Mouse (Mus musculus): ENCODE measurements around the gene Gm44511. TPM values are rescaled to one million over a fixed set of nuclear protein-coding genes. Genes with fewer than 3 reads are reported as not detected.

Gene Gm44511
- total and polyA plus RNA-seq, 2 experiments: 0.37 TPM; not detected in 1

GRCm38 (mm10) chr6:128839921-128840320 is 13.8 kb upstream of the Gm44511 start:
- Histone ChIP-seq H3K9ac (ENCODE audit: low read depth, low read length) (no peak overlapping the region), H3K27ac (replicated peaks; ENCODE audit: insufficient read depth, low read depth, low read length) (peak overlapping the region; percentile 69), H3K4me1 (ENCODE audit: control insufficient read depth, insufficient read depth, low read length) (peaks cover 6% of the 10 kb centered on the region; the same call in 1 of the 2 replicates), H3K79me2 (ENCODE audit: control insufficient read depth, insufficient read depth, low read length) (no peaks in the 10 kb centered on the region), H3K36me3 (ENCODE audit: control insufficient read depth, insufficient read depth, low read length) (no peaks in the 10 kb centered on the region), H3K27me3 (ENCODE audit: control insufficient read depth, insufficient read depth, low read length) (no peaks in the 10 kb centered on the region), H3K4me3 (ENCODE audit: insufficient read depth, low read depth, low read length) (no peak overlapping the region)
- 22% methylated on average over 7 of the region's 7 CpGs for WGBS
- TF ChIP-seq POLR2A (IDR thresholded peaks at IDR 0.05; ENCODE audit: extremely low read depth, insufficient read depth, low read length) (no peak), CTCF (IDR thresholded peaks at IDR 0.05; ENCODE audit: low read depth, low read length) (no peak)
- peak; percentile 91 for DNase-seq (ENCODE audit: extremely low read depth, low read depth, low spot score)

GRCm38 (mm10) chr6:128839266-128839771 is 13.2 kb upstream of the Gm44511 start:
- peak; percentile 70 for DNase-seq (ENCODE audit: extremely low read depth, low read depth, low spot score)
- TF ChIP-seq CTCF (IDR thresholded peaks at IDR 0.05; ENCODE audit: low read depth, low read length): peak; percentile 85
- TF ChIP-seq POLR2A (IDR thresholded peaks at IDR 0.05; ENCODE audit: extremely low read depth, insufficient read depth, low read length): no peak
- Histone ChIP-seq H3K36me3 (ENCODE audit: control insufficient read depth, insufficient read depth, low read length) (no peaks in the 10 kb centered on the region), H3K27ac (replicated peaks; ENCODE audit: insufficient read depth, low read depth, low read length) (peak overlapping the region; percentile 69), H3K27me3 (ENCODE audit: control insufficient read depth, insufficient read depth, low read length) (no peaks in the 10 kb centered on the region), H3K9ac (ENCODE audit: low read depth, low read length) (peak overlapping the region; percentile 51), H3K4me1 (ENCODE audit: control insufficient read depth, insufficient read depth, low read length) (peaks cover 6% of the 10 kb centered on the region; the same call in 1 of the 2 replicates), H3K4me3 (ENCODE audit: insufficient read depth, low read depth, low read length) (peak overlapping the region; percentile 49), H3K79me2 (ENCODE audit: control insufficient read depth, insufficient read depth, low read length) (no peaks in the 10 kb centered on the region)
- under 1% methylated on average over 17 of the region's 17 CpGs for WGBS

GRCm38 (mm10) chr6:128838342-128839265 is 12.5 kb upstream of the Gm44511 start:
- H3K27ac ChIP-seq (replicated peaks; ENCODE audit: insufficient read depth, low read depth, low read length): peak overlapping the region; percentile 77
- DNase-seq (ENCODE audit: extremely low read depth, low read depth, low spot score): peak; percentile 86
- peak overlapping the region; percentile 86 for H3K4me3 ChIP-seq (ENCODE audit: insufficient read depth, low read depth, low read length)
- peaks cover 6% of the 10 kb centered on the region; the same call in 1 of the 2 replicates for H3K4me1 ChIP-seq (ENCODE audit: control insufficient read depth, insufficient read depth, low read length)
- WGBS: under 1% methylated on average over 49 of the region's 49 CpGs
- H3K36me3 ChIP-seq (ENCODE audit: control insufficient read depth, insufficient read depth, low read length): no peaks in the 10 kb centered on the region
- peak overlapping the region; percentile 87 for H3K9ac ChIP-seq (ENCODE audit: low read depth, low read length)
- TF ChIP-seq CTCF (IDR thresholded peaks at IDR 0.05; ENCODE audit: low read depth, low read length) (no peak), POLR2A (IDR thresholded peaks at IDR 0.05; ENCODE audit: extremely low read depth, insufficient read depth, low read length) (no peak)
- H3K79me2 ChIP-seq (ENCODE audit: control insufficient read depth, insufficient read depth, low read length): no peaks in the 10 kb centered on the region
- no peaks in the 10 kb centered on the region for H3K27me3 ChIP-seq (ENCODE audit: control insufficient read depth, insufficient read depth, low read length)

- no peaks in the 10 kb centered on the region for H3K36me3 ChIP-seq (ENCODE audit: control insufficient read depth, insufficient read depth, low read length)
- no peak for TF ChIP-seq CTCF (IDR thresholded peaks at IDR 0.05; ENCODE audit: low read depth, low read length)
- no peak for TF ChIP-seq POLR2A (IDR thresholded peaks at IDR 0.05; ENCODE audit: extremely low read depth, insufficient read depth, low read length)
- H3K27ac ChIP-seq (replicated peaks; ENCODE audit: insufficient read depth, low read depth, low read length): no peak overlapping the region
- no peak for DNase-seq (ENCODE audit: extremely low read depth, low read depth, low spot score)
- peaks cover 6% of the 10 kb centered on the region; the same call in 1 of the 2 replicates for H3K4me1 ChIP-seq (ENCODE audit: control insufficient read depth, insufficient read depth, low read length)
- peaks cover 2% of the 10 kb centered on the region; the same call in 1 of the 2 replicates for H3K27me3 ChIP-seq (ENCODE audit: control insufficient read depth, insufficient read depth, low read length)
- WGBS: 9% methylated on average over 14 of the region's 14 CpGs
- H3K79me2 ChIP-seq (ENCODE audit: control insufficient read depth, insufficient read depth, low read length): no peaks in the 10 kb centered on the region
- H3K4me3 ChIP-seq (ENCODE audit: insufficient read depth, low read depth, low read length): peak overlapping the region; percentile 36
- H3K9ac ChIP-seq (ENCODE audit: low read depth, low read length): peak overlapping the region; percentile 35
Observed at GRCm38 (mm10) chr6:128837454-128838341, 11.6 kb upstream of the Gm44511 start.

DNA sequence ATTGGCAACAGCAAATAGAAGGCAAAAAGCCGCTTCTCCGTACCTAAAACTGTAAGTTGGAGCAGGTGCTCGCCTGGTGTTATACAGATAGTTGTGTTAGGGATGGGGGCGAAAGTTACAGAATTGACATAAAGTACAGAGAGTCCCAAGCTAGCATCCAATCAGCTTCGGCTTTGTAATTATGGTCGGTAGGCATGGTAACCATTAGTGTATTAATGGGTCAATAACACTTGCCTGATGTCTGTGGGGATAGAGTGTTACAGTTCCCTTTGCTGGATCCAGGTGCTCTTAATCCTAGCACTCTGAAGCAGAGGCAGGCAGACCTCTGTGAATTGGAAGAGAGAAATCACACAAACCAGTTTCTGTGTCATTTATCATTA is 10.8 kb upstream of the Gm44511 start:
- Histone ChIP-seq H3K79me2 (ENCODE audit: control insufficient read depth, insufficient read depth, low read length) (no peaks in the 10 kb centered on the region), H3K27ac (replicated peaks; ENCODE audit: insufficient read depth, low read depth, low read length) (no peak overlapping the region), H3K27me3 (ENCODE audit: control insufficient read depth, insufficient read depth, low read length) (peaks cover 2% of the 10 kb centered on the region; the same call in 1 of the 2 replicates), H3K36me3 (ENCODE audit: control insufficient read depth, insufficient read depth, low read length) (no peaks in the 10 kb centered on the region), H3K9ac (ENCODE audit: low read depth, low read length) (no peak overlapping the region), H3K4me3 (ENCODE audit: insufficient read depth, low read depth, low read length) (no peak overlapping the region), H3K4me1 (ENCODE audit: control insufficient read depth, insufficient read depth, low read length) (0 out of 2 replicates have a peak, but pooled peaks cover 4% of the 10 kb centered on the region)
- no peak for DNase-seq (ENCODE audit: extremely low read depth, low read depth, low spot score)
- no peak for TF ChIP-seq CTCF (IDR thresholded peaks at IDR 0.05; ENCODE audit: low read depth, low read length)
- TF ChIP-seq POLR2A (IDR thresholded peaks at IDR 0.05; ENCODE audit: extremely low read depth, insufficient read depth, low read length): no peak
- 86% methylated on average over 6 of the region's 6 CpGs for WGBS
